Mouse (Mus musculus): ENCODE measurements around the gene Krtap16-3.

GRCm38 (mm10) chr16:88941106-88941505 lies 21.6 kb downstream of the Krtap16-3 start:
- no peak for TF ChIP-seq POLR2A (IDR thresholded peaks at IDR 0.05; ENCODE audit: extremely low read depth, insufficient read depth, low read length)
- no peak for TF ChIP-seq CTCF (IDR thresholded peaks at IDR 0.05; ENCODE audit: extremely low read depth, insufficient read depth, low read length)

All from cortical plate, adult 2 months (tissue).